ENCODE assay signal across 9 mouse cellular contexts in the genomic region with DNA sequence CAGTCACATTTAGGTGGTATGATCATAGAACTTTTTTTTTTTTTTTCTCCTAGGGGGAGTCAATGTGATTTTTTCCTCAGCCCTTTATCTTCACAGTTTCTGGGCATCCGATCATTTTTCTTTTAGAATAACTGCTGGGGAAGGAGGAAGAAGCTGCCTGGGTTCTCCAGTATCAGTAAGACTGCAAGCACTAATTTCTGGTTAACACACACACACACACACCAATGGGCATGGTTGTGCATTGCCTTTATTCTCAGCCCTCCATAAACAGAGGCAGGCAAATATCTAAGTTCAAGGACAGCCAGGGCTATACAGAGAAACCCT. TPM values are rescaled to one million over a fixed set of nuclear protein-coding genes. Genes with fewer than 3 reads are reported as not detected.
A peak's percentile ranks its signal among the peaks of the same experiment; 100 is the strongest.
DNase-seq lines count a peak whose midpoint lies in the region; ATAC-seq lines count a peak whose summit lies in the region.
"Had no signal": no experiment of that assay in that cellular context is flagged by ENCODE, and none has a peak within 500 bp of the region (broad histone marks: within the 10 kb centered on the region; RNA-seq: fewer than 3 reads in every experiment).

No protein-coding gene starts in this region.

- peaks cover 22% of the 10 kb centered on the region for H3K4me1 ChIP-seq in forebrain, embryonic 13.5 days
- H3K4me1 ChIP-seq in liver, embryonic 12.5 days, result peaks cover 52% of the 10 kb centered on the region

- no peaks in the 10 kb centered on the region for H3K9me3 ChIP-seq in forebrain, embryonic 13.5 days (replicated peaks)
- no peaks in the 10 kb centered on the region for H3K9me3 ChIP-seq in liver, embryonic 12.5 days (replicated peaks)

- ATAC-seq in forebrain, embryonic 13.5 days, result no peak
- ATAC-seq in liver, embryonic 12.5 days, result no peak

- 0 out of 2 replicates have a peak, but pooled peaks cover 2% of the 10 kb centered on the region for H3K27me3 ChIP-seq in forebrain, embryonic 13.5 days
- no peaks in the 10 kb centered on the region for H3K27me3 ChIP-seq in liver, embryonic 12.5 days (replicated peaks)

- 57% methylated on average over 1 of the region's 1 CpGs for WGBS in forebrain, embryonic 13.5 days
- WGBS in liver, embryonic 12.5 days (ENCODE audit: insufficient replicate concordance), result 12% methylated on average over 1 of the region's 1 CpGs

- H3K4me3 ChIP-seq in forebrain, embryonic 13.5 days, result peak overlapping the region; percentile 51
- peak overlapping the region; percentile 51 for H3K4me3 ChIP-seq in liver, embryonic 12.5 days

- peak overlapping the region; percentile 94 for H3K27ac ChIP-seq in forebrain, embryonic 13.5 days
- peak overlapping the region; percentile 97 for H3K27ac ChIP-seq in liver, embryonic 12.5 days

- peak; percentile 64 for DNase-seq in embryo, embryonic 9.5 days (ENCODE audit: extremely low spot score)
- DNase-seq in embryo, embryonic 11 days, result no peak
- peak; percentile 48 for DNase-seq in 3134 (ENCODE audit: extremely low read depth, insufficient read length, low spot score)
- DNase-seq in ovary, postnatal 36 days (ENCODE audit: low spot score), result no peak
- DNase-seq in frontal cortex, postnatal 14 days (ENCODE audit: low spot score in 2 of 2), result no peak
- DNase-seq in gastrocnemius, postnatal 10 days, result no peak
- DNase-seq: kidney, postnatal 25 days had no signal

- peak overlapping the region; percentile 68 for H3K9ac ChIP-seq in forebrain, embryonic 13.5 days
- peak overlapping the region; percentile 76 for H3K9ac ChIP-seq in liver, embryonic 12.5 days

- peak overlapping the region; percentile 68 for H3K4me2 ChIP-seq in forebrain, embryonic 13.5 days
- H3K4me2 ChIP-seq in liver, embryonic 12.5 days, result peak overlapping the region; percentile 75

- no peaks in the 10 kb centered on the region for H3K36me3 ChIP-seq in forebrain, embryonic 13.5 days (ENCODE audit: poor library complexity, severe bottlenecking)
- H3K36me3 ChIP-seq in liver, embryonic 12.5 days, result no peaks in the 10 kb centered on the region

RNA-seq across cellular contexts. Expression of a gene that starts 1.2 kb away (rescaled TPM):
- 1.0 and 1.3 TPM in 2 replicates for polyA plus RNA-seq in forebrain, embryonic 13.5 days (2015; fragmentation: Nextera tagmentation; extraction: Ambion mirVana)
- 0.91 and 1.3 TPM in 2 replicates for polyA plus RNA-seq in liver, embryonic 12.5 days (2016; fragmentation: Nextera tagmentation; extraction: Ambion mirVana)
- 1 to 10 TPM; 6.3 to 6.7 TPM for total RNA-seq in gastrocnemius, postnatal 10 days (2021)

RNA-seq across cellular contexts. Expression of a gene that starts 1.4 kb away (rescaled TPM):
- 34.1 and 41.4 TPM in 2 replicates for polyA plus RNA-seq in forebrain, embryonic 13.5 days (2015; fragmentation: Nextera tagmentation; extraction: Ambion mirVana)
- polyA plus RNA-seq in liver, embryonic 12.5 days (2016; fragmentation: Nextera tagmentation; extraction: Ambion mirVana), result 75.3 and 75.6 TPM in 2 replicates
- 10 to 100 TPM; 87.0 to 92.4 TPM for total RNA-seq in gastrocnemius, postnatal 10 days (2021)

RNA-seq across cellular contexts. Expression of a gene that starts 13.0 kb away (rescaled TPM):
- not detected in 2 replicates for polyA plus RNA-seq in forebrain, embryonic 13.5 days (2015; fragmentation: Nextera tagmentation; extraction: Ambion mirVana)
- not detected in 2 replicates for polyA plus RNA-seq in liver, embryonic 12.5 days (2016; fragmentation: Nextera tagmentation; extraction: Ambion mirVana)
- under 1 TPM; 0.59 to 0.63 TPM for total RNA-seq in gastrocnemius, postnatal 10 days (2021)

RNA-seq across cellular contexts. Expression of a gene that starts 15.7 kb away (rescaled TPM):
- polyA plus RNA-seq in forebrain, embryonic 13.5 days (2015; fragmentation: Nextera tagmentation; extraction: Ambion mirVana), result 6.5 and 7.9 TPM in 2 replicates
- polyA plus RNA-seq in liver, embryonic 12.5 days (2016; fragmentation: Nextera tagmentation; extraction: Ambion mirVana), result 8.6 and 11.6 TPM in 2 replicates
- 100 to 1,000 TPM; 153 to 157 TPM for total RNA-seq in gastrocnemius, postnatal 10 days (2021)

RNA-seq across cellular contexts. Expression of a gene that starts 28.1 kb away (rescaled TPM):
- polyA plus RNA-seq in forebrain, embryonic 13.5 days (2015; fragmentation: Nextera tagmentation; extraction: Ambion mirVana), result 2.2 and 2.8 TPM in 2 replicates
- 4.9 and 5.7 TPM in 2 replicates for polyA plus RNA-seq in liver, embryonic 12.5 days (2016; fragmentation: Nextera tagmentation; extraction: Ambion mirVana)
- 1 to 10 TPM; 8.1 to 9.5 TPM for total RNA-seq in gastrocnemius, postnatal 10 days (2021)

Comparison
In these comparisons a context has a peak if more than half of its experiments do, and no peak if none do; other contexts are left out.
1. DNase-seq: peak in embryo, embryonic 9.5 days (single experiment) and 3134 (single experiment); none in embryo, embryonic 11 days (single experiment), ovary, postnatal 36 days (single experiment), frontal cortex, postnatal 14 days (0 of 2) and gastrocnemius, postnatal 10 days (single experiment).